Mouse (Mus musculus) stomach, embryonic 16.5 days (tissue): ENCODE measurements around the gene Palmd. TPM values are rescaled to one million over a fixed set of nuclear protein-coding genes. Genes with fewer than 3 reads are reported as not detected.

Source experiments
- ATAC-seq: fragments of 200-750 bp; cut with Nextera tagmentation; 2 replicates; pipeline ENCODE4 v1.8.0; 2017; ENCODE audit warnings: moderate number of reproducible peaks, moderate TSS enrichment; ENCODE audit not compliant: insufficient read depth, low FRiP score
- H3K27ac ChIP-seq: fragments of 300-500 bp; sonication (generic); 2 replicates; pipeline ENCODE4 v1.5.1; 2014; ENCODE audit warnings: low read length
- H3K27me3 ChIP-seq: fragments of 300-500 bp; sonication (generic); 2 replicates; pipeline ENCODE4 v1.6.1; 2014; ENCODE audit warnings: low read length, control low read depth, mixed read lengths; ENCODE audit not compliant: control insufficient read depth, insufficient read depth
- H3K36me3 ChIP-seq: fragments of 300-500 bp; sonication (generic); 2 replicates; pipeline ENCODE4 v1.6.1; 2014; ENCODE audit warnings: low read length; ENCODE audit not compliant: control insufficient read depth, insufficient read depth
- H3K4me1 ChIP-seq: fragments of 300-500 bp; sonication (generic); 2 replicates; pipeline ENCODE4 v1.6.1; 2014; ENCODE audit warnings: low read length, control low read depth, mixed read lengths; ENCODE audit not compliant: control insufficient read depth, insufficient read depth
- H3K4me2 ChIP-seq: fragments of 300-500 bp; sonication (generic); 2 replicates; pipeline ENCODE4 v1.6.1; 2014; ENCODE audit warnings: low read depth, low read length, mixed read lengths
- H3K4me3 ChIP-seq: fragments of 300-500 bp; sonication (generic); replicated peaks from 2 replicates; pipeline ENCODE4 v1.5.1; 2014; ENCODE audit warnings: mild to moderate bottlenecking, low read length
- H3K9ac ChIP-seq: fragments of 300-500 bp; sonication (generic); 2 replicates; pipeline ENCODE4 v1.6.1; 2014; ENCODE audit warnings: low read length
- H3K9me3 ChIP-seq: fragments of 300-500 bp; sonication (generic); replicated peaks from 2 replicates; pipeline ENCODE4 v1.6.1; 2016; ENCODE audit warnings: low read length, control low read depth; ENCODE audit not compliant: control insufficient read depth
- WGBS: fragments of 180-500 bp; shearing (Covaris S2); extraction: QIAGEN DNeasy Blood & Tissue Kit; methylation state at CpG from one replicate; pipeline ENCODE4 v1.1.7; 2014; 5-methylcytosine and 5-hydroxymethylcytosine counted together
- polyA plus RNA-seq: library from polyadenylated mRNA; unstranded; fragments of >200 nt; fragmentation: Nextera tagmentation; extraction: Ambion mirVana; gene quantifications from 2 replicates; pipeline ENCODE4 v1.2.1, GENCODE M21; 2015

The Palmd gene
- polyA plus RNA-seq: 7.7 and 9.5 TPM in 2 replicates

GRCm38 (mm10) chr3:116968540-116968997, at the start of gene Palmd:
Gene Palmd, minus strand, starts transcription at chr3:116968987.
- Histone ChIP-seq H3K9me3 (no peaks in the 10 kb centered on the region), H3K4me2 (peak within 1 kb of the TSS; percentile 68), H3K27me3 (no peaks in the 10 kb centered on the region), H3K4me1 (peaks cover 4% of the 10 kb centered on the region; the same call in 1 of the 2 replicates), H3K27ac (peak within 1 kb of the TSS; percentile 30; the same call in 1 of the 2 replicates), H3K4me3 (peak within 1 kb of the TSS; percentile 51), H3K9ac (peak within 1 kb of the TSS; percentile 74), H3K36me3 (no peaks in the 10 kb centered on the region)
- 4% methylated on average over 17 of the region's 17 CpGs for WGBS
- ATAC-seq: no peak

DNA sequence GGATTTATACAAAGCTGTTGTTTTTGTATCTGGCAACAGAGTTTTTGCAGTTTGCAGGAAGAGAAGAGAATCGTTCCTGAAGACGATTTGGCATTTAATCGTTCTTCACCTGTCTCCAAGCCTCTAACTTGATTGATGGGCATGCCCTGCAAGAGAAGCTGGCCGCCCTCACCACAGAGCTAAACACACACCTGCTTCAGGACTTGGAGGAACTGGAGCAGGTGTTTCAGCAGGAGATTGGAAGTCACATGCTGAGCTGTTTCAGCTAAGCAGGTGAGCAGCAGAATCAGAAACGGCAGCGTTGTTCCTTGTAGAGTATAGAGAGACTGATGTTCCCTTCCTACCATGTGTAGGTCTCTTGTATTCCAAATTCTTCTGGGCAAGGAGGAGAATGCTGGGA, 41.4 kb upstream of the Palmd start:
- WGBS: 42% methylated on average over 6 of the region's 6 CpGs
- H3K36me3 ChIP-seq: no peaks in the 10 kb centered on the region
- ATAC-seq: no peak
- H3K4me2 ChIP-seq: no peak overlapping the region
- no peaks in the 10 kb centered on the region for H3K4me1 ChIP-seq
- H3K9me3 ChIP-seq: no peaks in the 10 kb centered on the region
- H3K9ac ChIP-seq: no peak overlapping the region
- H3K27me3 ChIP-seq: no peaks in the 10 kb centered on the region
- H3K27ac ChIP-seq: no peak overlapping the region
- no peak overlapping the region for H3K4me3 ChIP-seq

DNA sequence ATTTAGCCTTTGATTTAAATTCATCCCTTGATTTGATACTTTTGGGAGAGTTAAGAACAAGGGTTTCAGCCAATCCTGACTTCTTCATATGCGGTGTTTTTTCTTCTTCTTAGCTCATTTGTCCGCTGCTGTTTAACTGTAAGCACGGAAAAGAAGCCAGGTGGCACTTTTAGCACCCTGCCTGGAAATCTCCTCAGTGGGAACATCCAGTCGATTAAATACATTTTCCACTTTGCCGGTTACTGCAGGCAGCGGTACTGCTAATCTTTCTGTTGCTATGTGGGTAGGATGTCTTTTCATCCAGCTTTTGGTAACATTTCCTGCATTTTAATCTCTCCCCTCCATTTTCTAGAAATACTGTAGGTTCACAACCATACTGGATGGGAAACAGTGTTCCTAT, 38.6 kb upstream of the Palmd start:
- ATAC-seq: no peak
- Histone ChIP-seq H3K27me3 (no peaks in the 10 kb centered on the region), H3K4me3 (no peak overlapping the region), H3K4me1 (no peaks in the 10 kb centered on the region), H3K9ac (no peak overlapping the region), H3K36me3 (no peaks in the 10 kb centered on the region), H3K4me2 (no peak overlapping the region), H3K9me3 (no peaks in the 10 kb centered on the region), H3K27ac (no peak overlapping the region)
- WGBS: 72% methylated on average over 6 of the region's 6 CpGs

- no peak overlapping the region for H3K27ac ChIP-seq
- H3K9me3 ChIP-seq: no peaks in the 10 kb centered on the region
- no peak overlapping the region for H3K4me2 ChIP-seq
- no peaks in the 10 kb centered on the region for H3K27me3 ChIP-seq
- H3K9ac ChIP-seq: no peak overlapping the region
- H3K4me1 ChIP-seq: no peaks in the 10 kb centered on the region
- H3K4me3 ChIP-seq: no peak overlapping the region
- no peaks in the 10 kb centered on the region for H3K36me3 ChIP-seq
- WGBS: 87% methylated on average over 3 of the region's 3 CpGs
- no peak for ATAC-seq
These were observed 37.8 kb upstream of the Palmd start for GRCm38 (mm10) chr3:117006636-117007035.

- Histone ChIP-seq H3K27me3 (no peaks in the 10 kb centered on the region), H3K4me2 (no peak overlapping the region), H3K4me1 (no peaks in the 10 kb centered on the region), H3K9ac (no peak overlapping the region), H3K36me3 (no peaks in the 10 kb centered on the region), H3K4me3 (no peak overlapping the region), H3K9me3 (no peaks in the 10 kb centered on the region), H3K27ac (no peak overlapping the region)
- ATAC-seq: no peak
- WGBS: 72% methylated on average over 6 of the region's 6 CpGs
These were observed 34.6 kb upstream of the Palmd start for GRCm38 (mm10) chr3:117003379-117003778.

DNA sequence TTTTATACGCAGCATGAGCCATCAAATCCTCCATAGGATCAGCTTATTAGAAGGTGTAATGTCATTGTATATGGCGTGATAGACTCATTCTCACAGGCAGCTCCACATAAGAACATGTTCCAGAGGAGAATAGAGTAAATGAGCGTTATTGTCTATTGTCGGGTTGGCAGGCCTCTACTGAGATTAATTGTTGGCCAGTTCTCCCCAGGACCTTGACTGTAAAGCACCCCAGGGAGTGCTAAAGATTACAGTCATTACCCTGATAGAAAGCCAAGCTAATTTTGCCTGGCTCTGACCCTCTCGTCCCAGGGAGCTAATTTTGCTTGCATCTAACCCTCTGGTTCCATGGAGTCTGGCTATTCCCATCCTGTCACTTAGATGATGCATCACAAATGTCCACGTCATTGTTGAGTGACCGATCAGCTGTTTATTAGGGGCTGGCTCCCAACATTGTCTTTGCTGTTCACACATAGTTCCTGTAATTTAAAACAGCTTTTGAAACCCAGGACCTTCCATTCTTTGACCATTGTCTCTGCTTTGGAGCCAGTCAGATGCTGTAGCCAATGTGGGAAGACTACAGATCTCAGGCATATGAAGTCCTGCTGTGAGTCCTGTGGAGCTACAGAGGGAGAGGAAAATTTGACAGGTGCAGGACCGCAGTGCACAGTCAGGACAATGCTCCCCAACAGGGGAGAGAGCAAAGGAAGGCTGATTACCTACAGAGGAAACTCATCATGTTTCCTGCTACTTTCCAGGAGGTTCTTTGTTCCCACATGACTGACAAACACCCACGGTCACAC, 33.1 kb upstream of the Palmd start:
- Histone ChIP-seq H3K36me3 (no peaks in the 10 kb centered on the region), H3K4me1 (no peaks in the 10 kb centered on the region), H3K4me3 (no peak overlapping the region), H3K9me3 (no peaks in the 10 kb centered on the region), H3K9ac (no peak overlapping the region), H3K27me3 (no peaks in the 10 kb centered on the region), H3K27ac (no peak overlapping the region), H3K4me2 (no peak overlapping the region)
- WGBS: 61% methylated on average over 9 of the region's 9 CpGs
- ATAC-seq: no peak

GRCm38 (mm10) chr3:116993011-116993410, 24.2 kb upstream of the Palmd start:
- ATAC-seq: no peak
- H3K36me3 ChIP-seq: no peaks in the 10 kb centered on the region
- no peaks in the 10 kb centered on the region for H3K27me3 ChIP-seq
- no peak overlapping the region for H3K9ac ChIP-seq
- no peak overlapping the region for H3K4me3 ChIP-seq
- H3K27ac ChIP-seq: no peak overlapping the region
- WGBS: 80% methylated on average over 2 of the region's 2 CpGs
- no peaks in the 10 kb centered on the region for H3K4me1 ChIP-seq
- no peak overlapping the region for H3K4me2 ChIP-seq
- H3K9me3 ChIP-seq: no peaks in the 10 kb centered on the region

- H3K4me2 ChIP-seq: no peak overlapping the region
- H3K27ac ChIP-seq: no peak overlapping the region
- no peaks in the 10 kb centered on the region for H3K4me1 ChIP-seq
- H3K27me3 ChIP-seq: no peaks in the 10 kb centered on the region
- no peak for ATAC-seq
- no peaks in the 10 kb centered on the region for H3K36me3 ChIP-seq
- H3K9me3 ChIP-seq: no peaks in the 10 kb centered on the region
- no peak overlapping the region for H3K4me3 ChIP-seq
- H3K9ac ChIP-seq: no peak overlapping the region
- 80% methylated on average over 2 of the region's 2 CpGs for WGBS
These were observed 22.4 kb upstream of the Palmd start for GRCm38 (mm10) chr3:116991180-116991579.

DNA sequence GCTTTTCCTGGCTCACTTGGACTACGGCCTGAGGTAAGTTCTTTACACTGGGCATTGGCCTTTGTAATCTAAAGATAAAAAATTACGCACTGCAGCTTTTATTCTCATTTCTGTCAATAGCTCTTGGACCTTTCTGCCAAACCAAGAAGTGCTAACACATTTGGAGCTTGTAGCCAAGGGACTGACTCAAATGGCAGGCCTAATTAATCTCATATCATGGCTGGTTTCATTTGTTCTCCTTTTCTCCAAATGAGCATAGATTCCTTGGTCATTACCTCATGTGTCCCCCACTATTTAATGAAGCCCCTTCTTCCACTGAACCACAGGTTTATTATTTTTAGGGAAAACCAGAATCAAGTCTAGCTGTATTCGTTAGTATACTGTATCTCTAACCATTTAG, 19.4 kb upstream of the Palmd start:
- no peaks in the 10 kb centered on the region for H3K27me3 ChIP-seq
- no peak overlapping the region for H3K4me2 ChIP-seq
- no peaks in the 10 kb centered on the region for H3K36me3 ChIP-seq
- 83% methylated on average over 3 of the region's 3 CpGs for WGBS
- no peak overlapping the region for H3K4me3 ChIP-seq
- no peak overlapping the region for H3K9ac ChIP-seq
- 0 out of 2 replicates have a peak, but pooled peaks cover 4% of the 10 kb centered on the region for H3K4me1 ChIP-seq
- H3K9me3 ChIP-seq: no peaks in the 10 kb centered on the region
- H3K27ac ChIP-seq: no peak overlapping the region
- no peak for ATAC-seq
